Mouse (Mus musculus) urinary bladder, postnatal 14 days (tissue): ENCODE measurements around the gene Gm21900.
A peak's percentile ranks its signal among the peaks of the same experiment; 100 is the strongest.
"Not testable (repeated sequence)": the region's sequence is repeated elsewhere in the genome, so short reads cannot be mapped to it uniquely, and the experiment has no call there.

Experiments used
- DNase-seq: peaks from one replicate; pipeline ENCODE4 v3.0.0; 2021; ENCODE audit warnings: low spot score

The Gm21900 gene

DNA sequence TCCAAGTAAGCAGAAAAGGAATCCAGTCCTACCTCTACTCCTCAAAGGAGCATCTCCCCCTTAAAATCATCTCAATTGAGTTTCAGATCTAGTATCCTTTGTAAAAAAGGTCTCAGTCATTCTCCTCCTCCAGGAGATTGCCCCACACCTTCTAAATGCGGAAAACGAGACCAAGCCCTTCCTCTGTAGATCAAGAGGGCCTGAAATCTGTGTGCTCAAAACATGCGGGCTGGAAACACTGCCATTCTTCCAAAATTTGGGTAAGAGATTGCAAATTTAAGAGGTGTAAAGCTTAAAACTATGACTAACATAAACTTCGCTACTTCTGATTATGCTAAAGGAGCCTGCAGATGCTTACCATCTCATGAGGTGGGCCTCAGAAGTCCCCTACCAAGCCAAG lies at the start of gene Gm21900:
TSS of gene Gm21900 (plus strand) at position 301 of the 400 bp plus-strand sequence.
- DNase-seq: not testable (repeated sequence)

DNA sequence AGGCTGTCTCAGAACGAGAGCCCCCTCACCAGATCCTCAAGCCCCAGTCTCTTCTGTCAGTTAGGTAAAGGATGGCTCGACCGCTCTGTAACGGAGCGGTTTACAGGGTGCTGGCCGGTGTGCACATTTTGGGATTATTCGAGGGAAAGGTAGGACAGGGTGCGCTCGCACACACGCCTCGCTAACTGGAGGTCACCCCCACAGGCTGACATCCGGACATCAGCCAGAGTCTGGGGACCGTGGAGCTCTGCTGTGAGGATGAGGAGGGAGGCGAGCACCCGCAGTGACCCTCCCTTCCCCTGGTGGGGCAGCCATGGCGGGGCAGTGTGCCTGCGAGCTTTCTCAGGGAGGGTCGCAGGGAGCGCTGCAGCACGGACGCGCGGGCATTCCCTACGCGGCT lies 27.4 kb downstream of the Gm21900 start:
- DNase-seq: peak; percentile 3
